Mouse (Mus musculus): ENCODE data around the gene Abcb5. TPM values are rescaled to one million over a fixed set of nuclear protein-coding genes. Genes with fewer than 3 reads are reported as not detected.

Abcb5 gene
- polyA plus RNA-seq, 2 experiments from 2014 or later = not detected

DNA sequence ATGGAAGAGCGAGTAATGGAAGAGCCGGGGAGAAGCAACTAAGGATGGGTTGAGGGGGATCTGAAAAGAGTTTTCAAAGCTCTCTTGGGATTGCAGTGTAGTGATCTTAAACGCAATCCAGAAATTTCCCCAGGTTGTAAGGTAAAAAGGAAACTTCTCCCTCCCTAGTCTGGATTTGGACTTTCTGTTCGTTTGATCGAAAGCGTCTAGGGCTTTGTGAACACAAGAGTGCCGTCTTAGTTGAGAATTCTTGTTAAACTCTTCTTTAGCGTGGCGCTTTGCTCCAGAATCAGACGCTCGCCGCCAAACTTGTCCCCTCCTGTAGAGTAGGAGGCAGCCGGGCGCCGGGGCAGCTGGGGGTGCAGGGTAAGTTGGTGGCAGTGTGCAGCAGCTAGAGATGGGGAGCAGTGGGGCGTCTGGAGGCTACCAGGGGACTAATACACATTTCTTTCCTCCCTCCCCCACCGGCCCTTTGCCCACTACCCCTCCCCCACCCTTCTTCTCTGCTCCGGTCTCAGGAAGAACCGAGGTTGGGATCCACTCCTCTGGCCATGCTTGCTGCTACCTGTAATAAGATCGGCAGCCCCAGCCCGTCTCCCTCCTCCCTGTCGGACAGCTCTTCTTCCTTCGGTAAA lies 118.2 kb downstream of the Abcb5 start:
- ATAC-seq = no peak

DNA sequence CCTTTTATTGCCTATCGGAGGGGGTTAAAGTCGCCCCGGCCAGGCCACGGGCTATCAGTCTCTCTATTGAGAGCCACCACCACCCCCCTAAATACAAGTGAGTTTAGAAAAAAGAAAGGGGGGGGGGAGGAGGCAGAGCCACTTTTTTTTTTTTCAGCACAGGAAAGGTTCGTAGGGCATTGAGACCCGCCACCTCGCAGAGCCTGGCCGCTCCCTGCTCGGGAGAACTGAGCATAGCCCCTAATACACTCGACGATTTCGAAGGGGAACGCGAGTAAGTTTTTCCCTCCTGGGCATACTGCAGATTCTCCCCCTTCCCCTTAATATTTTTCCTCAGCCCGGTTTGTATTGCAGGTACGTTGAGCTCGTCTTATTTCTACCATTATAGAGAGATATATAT lies 118.8 kb downstream of the Abcb5 start:
- no peak for ATAC-seq

DNA sequence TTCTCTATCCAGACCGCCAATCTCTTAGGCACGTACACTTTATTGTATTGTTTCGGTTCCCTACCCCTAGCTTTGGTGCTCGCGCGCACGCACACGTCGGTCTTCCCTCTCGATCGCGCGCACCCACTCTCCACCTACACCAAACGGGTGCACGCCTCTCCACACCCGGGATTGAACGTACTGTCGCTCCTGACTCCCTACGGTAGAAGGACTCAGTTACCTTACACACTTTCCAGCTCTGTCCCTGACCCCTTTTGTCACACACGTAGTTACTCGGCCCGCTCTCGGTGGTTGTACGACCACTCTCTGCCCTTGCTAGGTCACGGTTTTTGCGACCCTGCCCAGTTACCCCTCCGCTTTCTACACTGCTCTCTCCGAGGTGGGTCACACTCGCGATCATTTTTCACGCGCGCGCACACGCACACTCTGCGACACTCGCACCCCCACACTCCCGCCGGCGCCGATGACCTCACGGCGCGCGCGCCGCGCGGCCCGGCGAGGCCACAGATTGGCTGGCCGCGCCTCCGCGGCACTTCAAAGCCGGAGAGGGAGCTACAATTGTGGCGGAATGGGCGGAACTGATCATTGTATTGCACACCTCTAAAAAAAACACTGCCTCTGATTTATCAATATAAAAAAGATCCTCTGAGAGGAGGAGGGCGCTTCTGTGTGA lies 119.4 kb downstream of the Abcb5 start:
- ATAC-seq = peak; percentile 55

DNA sequence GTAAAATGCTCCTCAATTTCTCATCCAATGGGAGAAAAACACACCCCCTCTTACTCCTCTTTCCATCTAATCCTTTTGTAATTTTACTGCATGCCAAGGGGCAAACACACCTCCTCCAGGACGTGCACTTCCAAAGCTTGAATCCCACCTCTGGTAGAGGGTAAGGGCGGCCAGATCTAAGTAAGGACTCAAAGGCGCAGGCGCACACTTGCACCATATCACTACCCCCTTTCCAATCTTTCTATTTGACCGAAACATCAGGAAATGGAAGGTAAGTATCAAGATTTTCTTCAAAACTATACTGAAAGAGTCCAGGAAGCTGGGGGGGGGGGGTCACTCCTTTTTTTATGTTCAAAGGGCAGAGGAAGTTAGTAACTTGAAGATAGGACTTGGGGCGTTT lies 120.0 kb downstream of the Abcb5 start, which contains the start of gene Sp8:
Gene Sp8 (plus strand): TSS at position 109 of the 400 bp plus-strand sequence.
- ATAC-seq = no peak

DNA sequence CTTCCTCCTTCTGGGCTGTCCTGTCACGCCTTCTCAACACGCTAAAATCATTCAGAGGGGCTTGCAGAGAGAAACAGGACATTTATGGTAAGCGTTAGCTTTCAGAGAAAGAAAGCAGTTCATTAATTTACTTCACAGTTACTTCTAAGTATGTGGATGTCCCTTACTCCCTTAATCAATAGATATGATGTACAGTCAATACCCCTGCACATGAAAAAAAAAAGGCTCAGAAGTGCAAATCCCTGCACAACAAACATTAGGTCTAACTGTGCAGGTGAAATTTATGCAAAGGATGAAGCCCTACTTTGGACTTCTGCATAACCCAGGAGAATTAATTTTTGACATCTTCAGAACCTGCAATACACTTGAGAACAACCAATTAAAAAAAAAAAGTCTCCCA lies 120.9 kb downstream of the Abcb5 start:
- ATAC-seq = no peak

DNA sequence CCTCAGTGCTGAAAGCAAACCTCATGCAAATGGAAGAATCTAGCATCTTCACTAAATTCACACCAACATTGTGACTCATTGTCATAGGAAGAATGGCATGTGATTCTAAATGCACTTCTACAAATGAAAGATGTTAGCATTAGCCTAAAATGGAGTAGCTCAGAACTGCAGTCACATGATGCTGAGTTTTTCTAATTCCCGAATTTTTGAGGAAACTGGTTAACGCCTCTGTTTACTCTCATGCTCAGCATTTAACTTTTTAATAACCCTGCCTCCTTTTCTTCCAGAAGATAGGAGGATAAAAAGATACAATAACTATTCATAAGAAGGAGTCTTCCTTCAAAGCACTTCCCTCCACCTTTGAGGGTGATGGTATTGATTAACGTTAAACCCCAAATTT lies 121.4 kb downstream of the Abcb5 start:
- no peak for ATAC-seq

DNA sequence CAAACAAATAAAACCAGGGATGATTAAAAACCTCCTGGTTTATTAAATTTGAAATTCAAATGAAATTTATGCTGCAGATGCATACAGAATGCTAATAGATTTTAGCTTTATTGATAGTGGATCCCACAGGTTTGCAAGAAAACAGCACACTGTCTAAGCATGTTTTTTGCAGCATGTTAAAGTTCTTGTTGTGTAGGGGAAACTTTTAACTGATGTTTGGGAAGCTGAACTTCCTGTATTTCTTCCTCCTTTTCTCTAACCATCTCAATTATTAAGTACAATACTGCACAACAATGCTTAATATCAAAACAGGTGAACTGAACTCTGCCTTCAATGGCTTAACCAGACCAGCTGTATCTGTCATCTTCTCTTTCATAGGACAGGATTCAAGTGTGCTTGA lies 122.1 kb downstream of the Abcb5 start:
- ATAC-seq = no peak

DNA sequence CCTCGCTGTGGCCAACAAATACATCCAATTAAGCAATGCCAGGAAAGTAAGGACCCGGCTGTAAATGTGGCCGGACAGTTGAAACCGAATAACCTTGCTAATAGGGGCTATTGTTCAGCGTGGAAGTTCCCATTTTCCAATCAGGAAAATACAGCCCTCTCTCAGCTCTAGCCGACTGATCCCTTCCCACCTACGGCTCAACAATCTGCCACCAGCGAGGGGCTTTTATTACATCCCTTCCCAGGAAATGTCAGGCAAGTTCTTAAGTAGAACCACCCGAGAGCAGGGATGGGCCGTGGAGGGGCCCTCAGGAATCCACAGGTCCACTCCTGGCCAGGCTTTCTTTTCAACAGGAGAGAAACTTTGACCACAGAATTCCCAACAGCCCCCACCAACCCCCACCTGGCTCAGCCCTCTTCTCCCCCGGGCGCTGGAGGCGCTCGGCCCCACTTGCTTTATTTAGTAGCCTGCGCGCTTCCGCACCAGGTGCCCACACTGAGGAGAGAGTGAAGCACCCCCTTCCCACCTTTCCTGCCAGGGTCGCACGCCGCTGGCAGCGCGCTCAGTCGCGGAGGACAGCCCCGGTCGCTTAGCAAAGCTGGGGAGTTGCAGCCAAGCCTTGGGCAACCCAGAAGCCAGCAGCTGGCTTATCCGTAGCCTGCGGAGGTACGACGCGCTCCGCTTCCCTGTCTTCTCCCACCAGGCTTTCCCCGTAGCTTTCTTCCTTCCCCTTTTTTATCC lies 123.4 kb downstream of the Abcb5 start:
- ATAC-seq = no peak

DNA sequence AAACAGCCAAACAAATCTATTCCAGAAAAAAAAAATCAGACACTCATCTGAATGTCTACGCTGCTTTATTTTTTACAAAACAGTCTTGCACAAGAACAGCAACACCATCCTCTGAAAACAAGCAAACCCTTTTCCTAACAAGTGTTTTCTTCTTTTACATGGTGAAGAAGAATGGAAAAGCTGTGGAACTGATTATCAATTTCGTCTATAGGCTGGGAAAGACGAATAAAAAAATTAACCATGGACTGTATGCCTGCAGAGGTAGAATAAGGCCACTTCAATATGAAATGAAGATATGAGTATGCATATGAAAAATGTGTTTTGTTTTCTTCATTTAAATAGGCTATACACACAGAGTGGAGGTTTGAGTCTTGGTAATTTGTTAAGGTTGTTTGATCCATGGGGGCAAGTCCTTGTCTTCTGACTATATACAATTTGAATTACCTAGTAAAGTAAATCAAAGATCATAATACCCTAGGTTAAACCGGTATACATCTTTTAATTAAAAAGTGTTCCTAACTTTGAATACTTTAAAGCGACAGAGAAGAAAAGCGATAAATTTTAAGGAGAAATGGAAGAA lies 124.2 kb downstream of the Abcb5 start:
- no peak for ATAC-seq

DNA sequence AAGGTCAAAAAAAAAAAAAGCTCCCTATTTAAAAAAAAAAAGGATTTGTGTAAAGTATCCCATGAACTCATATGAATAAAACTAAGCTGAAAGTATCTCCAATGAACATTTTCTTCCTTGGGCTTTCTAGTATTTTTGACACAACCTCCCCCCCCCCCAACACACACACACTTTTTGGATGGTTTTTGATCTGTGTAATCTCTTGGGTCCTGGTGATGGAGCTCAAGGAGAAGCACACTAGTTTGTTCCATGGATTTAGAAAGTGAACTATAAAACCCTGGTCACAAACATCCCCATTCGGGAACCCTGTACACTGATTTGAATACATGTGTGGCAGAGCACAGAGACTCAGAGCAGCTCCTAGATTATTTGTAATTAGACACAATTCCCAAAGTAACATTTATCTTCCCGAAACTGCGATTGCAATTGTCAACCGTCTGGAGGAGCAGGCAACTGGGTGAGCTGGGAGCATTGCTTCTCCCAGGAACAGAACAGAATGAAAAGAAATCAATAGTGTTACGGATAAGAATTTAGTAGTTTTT lies 124.8 kb downstream of the Abcb5 start:
- ATAC-seq = no peak

DNA sequence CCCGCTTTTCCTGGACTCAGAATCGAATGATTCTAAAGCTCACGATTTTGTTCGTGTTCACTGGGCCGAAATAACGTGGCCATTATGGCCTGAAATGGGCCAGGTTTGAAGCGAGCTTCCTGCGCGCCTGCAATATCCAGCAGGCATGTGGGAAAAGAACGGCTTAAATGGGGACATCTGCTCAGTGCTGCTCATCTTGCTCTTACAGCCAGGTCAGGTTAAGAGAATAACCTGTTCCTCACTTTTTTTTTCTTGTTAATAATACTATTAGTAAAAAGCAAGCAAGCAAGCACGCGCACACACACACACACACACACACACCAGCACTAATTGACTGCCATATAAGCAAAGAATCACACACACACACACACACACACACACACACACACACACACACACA lies 125.4 kb downstream of the Abcb5 start:
- no peak for ATAC-seq

DNA sequence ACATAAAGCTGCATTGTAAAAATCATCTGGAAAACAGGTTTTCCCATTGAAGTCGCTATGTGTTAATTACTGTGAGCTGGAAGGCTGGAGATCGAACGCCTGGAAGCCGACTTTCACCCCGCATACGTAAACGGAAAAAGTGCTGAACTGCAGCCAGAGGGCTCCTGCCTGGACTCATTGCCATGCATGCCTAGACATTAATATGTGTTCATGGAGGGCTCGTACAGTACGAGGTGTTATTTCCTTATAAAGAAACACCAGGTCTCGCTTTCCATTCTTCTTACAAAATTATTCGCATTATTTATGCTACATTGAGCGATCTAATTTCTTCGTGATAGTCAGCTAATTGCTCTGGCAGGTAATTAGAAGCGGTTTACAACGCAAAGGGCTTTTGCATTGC lies 125.9 kb downstream of the Abcb5 start:
- no peak for ATAC-seq

DNA sequence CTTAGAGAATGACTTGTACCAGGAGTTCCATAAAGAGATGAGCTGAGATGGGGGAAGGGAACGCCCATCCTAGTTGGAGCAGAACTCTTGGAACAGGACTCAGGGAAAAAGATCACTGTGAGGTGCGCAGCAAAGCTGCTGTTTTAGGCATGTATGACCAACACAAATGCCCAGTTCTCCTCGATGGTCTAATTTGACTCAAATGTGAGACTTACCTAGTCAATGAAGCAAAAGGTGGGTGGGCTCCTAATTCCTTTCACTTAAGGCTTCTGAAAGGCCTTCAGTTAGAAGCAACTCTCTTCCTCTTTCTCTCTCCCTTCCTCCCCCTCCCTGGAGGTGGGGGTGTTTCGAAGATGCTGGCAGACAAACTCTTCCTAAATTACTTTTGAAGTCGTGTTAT lies 126.8 kb downstream of the Abcb5 start:
- no peak for ATAC-seq

DNA sequence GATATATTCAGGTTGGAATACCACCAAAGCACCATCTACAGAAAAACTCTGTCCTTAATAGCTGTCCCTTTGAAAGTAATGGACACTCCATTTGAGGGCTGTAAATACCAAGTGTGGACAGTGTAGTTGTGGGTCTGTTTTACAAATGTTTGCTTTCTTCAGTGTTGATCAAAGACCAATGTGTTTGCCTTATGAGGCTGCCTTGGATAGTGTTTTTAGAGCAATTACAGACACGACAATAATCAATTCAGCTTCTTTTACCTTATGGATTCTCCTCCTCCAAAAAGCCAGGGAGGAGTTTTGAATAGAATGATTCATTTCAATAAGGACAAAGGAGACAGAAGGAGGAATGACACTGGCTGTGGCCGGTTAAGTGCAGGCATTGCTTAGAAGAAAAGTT lies 128.0 kb downstream of the Abcb5 start:
- ATAC-seq = no peak

DNA sequence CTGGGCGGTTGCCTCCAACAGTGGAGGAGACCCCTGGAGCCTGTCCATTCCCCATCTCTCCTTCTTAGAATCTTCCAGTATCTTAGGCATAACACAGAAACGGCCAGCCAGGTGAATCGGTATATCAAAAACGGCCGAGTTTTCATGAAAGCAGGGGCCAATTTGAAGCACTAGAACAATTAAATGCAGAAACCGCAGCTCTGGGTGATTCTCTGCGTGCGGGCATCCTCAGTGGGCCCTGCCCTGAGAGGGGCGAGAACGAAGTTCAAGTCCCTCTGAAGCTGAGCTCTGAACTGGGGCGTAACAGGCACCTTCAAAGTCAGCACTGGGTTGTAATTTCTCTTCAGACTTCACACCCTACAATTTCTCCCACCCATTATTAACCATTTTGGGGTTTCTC lies 128.9 kb downstream of the Abcb5 start:
- no peak for ATAC-seq

DNA sequence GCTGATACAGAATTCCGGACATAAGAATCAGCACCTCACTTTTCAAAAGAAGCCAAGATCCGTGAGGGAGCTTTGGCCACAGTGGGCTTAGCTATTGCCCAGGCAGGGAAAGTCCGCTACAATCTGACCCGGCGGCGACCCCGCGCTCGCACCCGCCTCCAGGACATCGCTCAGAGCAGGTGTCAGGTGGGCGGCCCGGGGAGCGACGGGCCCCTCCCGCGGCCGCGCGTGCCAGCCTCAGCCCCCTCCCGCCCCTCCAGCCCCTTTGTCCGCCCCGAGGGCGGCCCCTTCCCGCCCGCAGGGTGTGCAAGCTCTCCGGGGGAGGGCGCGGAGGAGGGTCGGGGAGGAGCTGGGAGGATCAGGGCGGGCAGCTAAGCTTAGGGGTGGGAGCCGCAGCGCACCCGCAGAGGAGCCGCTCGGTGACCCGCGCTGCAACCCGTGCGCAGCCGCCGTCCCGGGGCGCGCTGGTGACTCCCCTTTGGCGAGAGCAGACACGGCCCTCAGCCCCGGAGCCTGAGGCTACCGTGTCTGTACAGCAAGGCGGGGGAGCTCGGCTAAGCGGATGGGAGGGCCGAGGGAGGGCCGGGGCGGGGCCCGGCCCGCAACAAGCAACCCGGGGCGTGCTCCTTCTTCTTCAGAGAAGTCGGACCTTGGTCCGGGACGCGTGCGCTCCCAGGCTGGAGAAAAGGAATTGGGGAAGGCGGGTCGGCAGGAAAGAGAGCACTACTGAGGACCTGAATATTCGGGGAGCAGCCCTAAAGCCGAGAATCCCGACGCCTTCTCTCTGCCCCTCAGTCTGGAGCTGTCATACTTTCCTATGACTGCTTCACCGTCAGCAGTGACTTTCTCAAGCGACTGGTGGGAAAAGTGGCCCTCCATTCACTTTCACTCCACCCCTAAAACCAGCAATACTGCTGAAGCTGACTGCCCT lies 129.5 kb downstream of the Abcb5 start:
- no peak for ATAC-seq

DNA sequence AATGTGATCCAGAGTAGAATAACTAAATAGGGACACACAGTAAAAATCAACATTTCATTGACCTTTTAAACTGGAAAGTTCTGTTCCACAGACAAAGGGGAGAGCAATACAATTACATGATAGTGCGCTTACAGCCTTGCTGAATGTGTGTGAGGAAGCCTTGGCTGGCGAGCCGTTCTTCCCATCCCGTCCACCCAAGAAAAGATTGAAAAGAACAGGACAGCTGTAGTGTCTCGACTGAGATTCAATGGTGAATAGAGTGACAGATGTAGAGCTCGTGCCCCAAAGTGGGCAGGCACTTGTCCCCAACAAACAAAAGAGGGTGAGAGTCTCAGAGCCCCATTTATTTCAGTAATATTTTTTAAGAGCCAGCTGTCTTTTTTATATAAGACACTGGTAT lies 136.3 kb downstream of the Abcb5 start:
- no peak for ATAC-seq

Other genes with a start within 250 kb of the Abcb5 start
- not detected for gene Sp8, start 120.1 kb downstream of the Abcb5 start, polyA plus RNA-seq (2017; shearing (Covaris generic))

Measured in activated CD4-positive, CD25-positive, alpha-beta regulatory T cell, adult 4 months (primary cell).